Mouse (Mus musculus) embryonic facial prominence, embryonic 11.5 days (tissue): ENCODE results near the gene Gm9376. TPM values are rescaled to one million over a fixed set of nuclear protein-coding genes. Genes with fewer than 3 reads are reported as not detected.

Source experiments
- ATAC-seq: fragments of 200-750 bp; cut with Nextera tagmentation; replicated peaks from 2 replicates; pipeline ENCODE4 v1.8.0; 2017; ENCODE audit warnings: low read depth; ENCODE audit not compliant: insufficient number of reproducible peaks, low FRiP score, low TSS enrichment
- DNase-seq: peaks from one replicate; pipeline ENCODE4 v3.0.0-alpha.2; 2015; ENCODE audit warnings: low spot score
- H3K27ac ChIP-seq: fragments of 300-500 bp; sonication (generic); replicated peaks from 2 replicates; pipeline ENCODE4 v1.5.1; 2014; ENCODE audit warnings: mild to moderate bottlenecking, low read depth, low read length, control low read depth
- H3K27me3 ChIP-seq: fragments of 300-500 bp; sonication (generic); 2 replicates; pipeline ENCODE4 v1.6.1; 2014; ENCODE audit warnings: mild to moderate bottlenecking, low read length, moderate library complexity, mixed read lengths; ENCODE audit not compliant: control insufficient read depth, insufficient read depth
- H3K36me3 ChIP-seq: fragments of 300-500 bp; sonication (generic); replicated peaks from 2 replicates; pipeline ENCODE4 v1.6.1; 2014; ENCODE audit warnings: low read depth, mild to moderate bottlenecking, low read length, moderate library complexity, mixed read lengths; ENCODE audit not compliant: control insufficient read depth, insufficient read depth
- H3K4me1 ChIP-seq: fragments of 300-500 bp; sonication (generic); 2 replicates; pipeline ENCODE4 v1.6.1; 2014; ENCODE audit warnings: low read length, mixed read lengths; ENCODE audit not compliant: control insufficient read depth, insufficient read depth
- H3K4me2 ChIP-seq: fragments of 300-500 bp; sonication (generic); 2 replicates; pipeline ENCODE4 v1.6.1; 2014; ENCODE audit warnings: low read depth, mild to moderate bottlenecking, control low read depth, low read length, moderate library complexity
- H3K4me3 ChIP-seq: fragments of 300-500 bp; sonication (generic); 2 replicates; pipeline ENCODE4 v1.5.1; 2014; ENCODE audit warnings: low read depth, low read length, control low read depth
- H3K9ac ChIP-seq: fragments of 300-500 bp; sonication (generic); replicated peaks from 2 replicates; pipeline ENCODE4 v1.6.1; 2014; ENCODE audit warnings: mild to moderate bottlenecking, control low read depth, low read length
- H3K9me3 ChIP-seq: fragments of 300-500 bp; sonication (generic); replicated peaks from 2 replicates; pipeline ENCODE4 v1.6.1; 2016; ENCODE audit warnings: mild to moderate bottlenecking, low read length, inconsistent platforms, mixed read lengths; ENCODE audit not compliant: control insufficient read depth
- WGBS: fragments of 180-500 bp; shearing (Covaris S2); extraction: QIAGEN DNeasy Blood & Tissue Kit; methylation state at CpG from one replicate; pipeline ENCODE4 v1.1.7; 2014; 5-methylcytosine and 5-hydroxymethylcytosine counted together
- polyA plus RNA-seq: library from polyadenylated mRNA; unstranded; fragments of >200 nt; fragmentation: Nextera tagmentation; extraction: Ambion mirVana; gene quantifications from 2 replicates; pipeline ENCODE4 v1.2.1, GENCODE M21; 2014

The Gm9376 gene
- polyA plus RNA-seq, 1 experiment from 2014 or later, result not detected

DNA sequence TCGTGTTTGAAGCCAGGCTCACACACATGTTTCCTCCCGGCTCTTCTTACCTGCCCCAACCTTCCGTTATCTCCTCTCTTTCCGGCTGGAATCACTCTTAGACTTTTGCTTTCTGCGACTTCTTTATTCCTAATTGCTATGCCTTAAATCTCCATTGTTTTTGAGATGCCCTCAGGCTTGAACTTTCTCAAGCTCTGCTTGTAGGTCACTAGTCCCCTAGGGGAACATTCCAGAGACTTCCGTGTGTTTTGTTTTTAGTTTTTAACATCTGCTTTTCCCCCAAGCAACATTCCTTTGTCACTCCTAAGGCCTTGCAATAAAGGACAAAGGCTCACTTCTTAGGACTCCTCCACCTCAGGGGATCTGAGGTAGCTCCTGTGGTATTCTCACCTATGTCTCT, 13.4 kb upstream of the Gm9376 start:
- Histone ChIP-seq H3K4me2 (no peak overlapping the region), H3K27me3 (no peaks in the 10 kb centered on the region), H3K9me3 (no peaks in the 10 kb centered on the region), H3K27ac (no peak overlapping the region), H3K36me3 (no peaks in the 10 kb centered on the region), H3K9ac (no peak overlapping the region), H3K4me1 (no peaks in the 10 kb centered on the region), H3K4me3 (no peak overlapping the region)
- DNase-seq (no peak), ATAC-seq (no peak)
- WGBS, result 72% methylated on average over 6 of the region's 6 CpGs

GRCm38 (mm10) chr14:118268849-118269248, 2.1 kb downstream of the Gm9376 start:
- Histone ChIP-seq H3K4me1 (no peaks in the 10 kb centered on the region), H3K27me3 (no peaks in the 10 kb centered on the region), H3K9ac (no peak overlapping the region), H3K9me3 (no peaks in the 10 kb centered on the region), H3K4me2 (no peak overlapping the region), H3K36me3 (no peaks in the 10 kb centered on the region), H3K27ac (no peak overlapping the region), H3K4me3 (no peak overlapping the region)
- ATAC-seq (no peak), DNase-seq (no peak)
- WGBS, result 78% methylated on average over 4 of the region's 4 CpGs

DNA sequence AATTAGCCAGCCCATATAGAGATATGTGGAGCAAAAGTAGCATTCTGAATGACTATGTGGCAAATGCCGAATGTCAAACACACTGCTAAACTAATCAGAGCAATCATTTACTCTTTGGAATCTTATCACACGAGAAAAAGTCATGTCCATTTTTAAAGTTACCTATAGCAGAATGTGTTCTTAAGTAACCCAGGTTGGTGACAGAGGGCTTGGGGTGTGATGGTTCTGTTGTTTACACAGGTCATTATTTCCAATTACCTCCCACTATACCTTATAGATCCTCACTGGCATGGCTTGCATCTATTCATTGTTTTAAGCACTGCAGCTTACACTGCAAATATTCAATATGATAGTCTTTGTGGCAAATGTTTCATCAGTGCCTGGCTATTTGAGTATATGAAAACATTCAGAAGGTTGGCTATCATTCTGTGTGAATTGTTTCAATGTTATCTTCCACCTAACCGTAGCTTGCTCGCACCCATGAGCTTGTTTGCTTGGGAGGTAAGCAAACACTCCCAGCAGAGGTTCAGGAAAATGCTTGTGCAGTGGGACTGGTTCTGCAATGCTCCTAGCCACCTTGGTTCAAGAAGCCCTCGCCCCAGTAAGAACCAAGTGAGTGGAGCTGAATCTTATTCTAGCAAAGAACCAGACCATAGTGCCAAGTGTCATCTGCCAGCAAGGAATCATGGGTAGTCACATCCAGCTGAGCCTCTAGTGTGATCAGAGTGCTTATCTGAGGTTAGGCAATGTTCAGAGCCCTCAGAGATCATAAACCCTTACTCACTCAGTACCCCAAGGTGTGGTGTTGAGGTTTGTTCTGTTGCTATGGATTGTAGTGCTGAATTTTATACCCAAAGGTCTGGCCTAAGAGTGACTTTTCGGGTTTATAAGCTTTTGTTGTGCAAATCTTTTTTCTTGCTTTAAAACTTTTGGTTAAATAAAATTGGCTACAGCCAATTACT, 6.1 kb downstream of the Gm9376 start:
- Histone ChIP-seq H3K27ac (no peak overlapping the region), H3K4me3 (no peak overlapping the region), H3K9ac (no peak overlapping the region), H3K36me3 (no peaks in the 10 kb centered on the region), H3K4me1 (no peaks in the 10 kb centered on the region), H3K9me3 (no peaks in the 10 kb centered on the region), H3K4me2 (no peak overlapping the region), H3K27me3 (no peaks in the 10 kb centered on the region)
- DNase-seq (no peak), ATAC-seq (no peak)
- WGBS, result 82% methylated on average over 6 of the region's 6 CpGs

GRCm38 (mm10) chr14:118277704-118278498, 11.1 kb downstream of the Gm9376 start:
- Histone ChIP-seq H3K27me3 (no peaks in the 10 kb centered on the region), H3K4me1 (no peaks in the 10 kb centered on the region), H3K36me3 (no peaks in the 10 kb centered on the region), H3K27ac (no peak overlapping the region), H3K9me3 (no peaks in the 10 kb centered on the region), H3K4me2 (no peak overlapping the region), H3K9ac (no peak overlapping the region), H3K4me3 (no peak overlapping the region)
- no peak for DNase-seq
- ATAC-seq, result no peak
- WGBS, result 79% methylated on average over 7 of the region's 7 CpGs

GRCm38 (mm10) chr14:118282272-118282671, 15.5 kb downstream of the Gm9376 start:
- no peak overlapping the region for H3K27ac ChIP-seq
- no peaks in the 10 kb centered on the region for H3K36me3 ChIP-seq
- DNase-seq (no peak), ATAC-seq (no peak)
- H3K9ac ChIP-seq, result no peak overlapping the region
- 88% methylated on average over 3 of the region's 3 CpGs for WGBS
- no peak overlapping the region for H3K4me2 ChIP-seq
- H3K4me1 ChIP-seq, result no peaks in the 10 kb centered on the region
- no peaks in the 10 kb centered on the region for H3K27me3 ChIP-seq
- H3K4me3 ChIP-seq, result no peak overlapping the region
- H3K9me3 ChIP-seq, result no peaks in the 10 kb centered on the region

- 79% methylated on average over 14 of the region's 14 CpGs for WGBS
- H3K27me3 ChIP-seq, result no peaks in the 10 kb centered on the region
- H3K9me3 ChIP-seq, result no peaks in the 10 kb centered on the region
- no peak overlapping the region for H3K4me2 ChIP-seq
- ATAC-seq, result no peak
- H3K36me3 ChIP-seq, result no peaks in the 10 kb centered on the region
- no peak overlapping the region for H3K9ac ChIP-seq
- no peak for DNase-seq
- H3K4me1 ChIP-seq, result no peaks in the 10 kb centered on the region
- no peak overlapping the region for H3K27ac ChIP-seq
- no peak overlapping the region for H3K4me3 ChIP-seq
These were observed 16.2 kb downstream of the Gm9376 start for GRCm38 (mm10) chr14:118282917-118283316.

DNA sequence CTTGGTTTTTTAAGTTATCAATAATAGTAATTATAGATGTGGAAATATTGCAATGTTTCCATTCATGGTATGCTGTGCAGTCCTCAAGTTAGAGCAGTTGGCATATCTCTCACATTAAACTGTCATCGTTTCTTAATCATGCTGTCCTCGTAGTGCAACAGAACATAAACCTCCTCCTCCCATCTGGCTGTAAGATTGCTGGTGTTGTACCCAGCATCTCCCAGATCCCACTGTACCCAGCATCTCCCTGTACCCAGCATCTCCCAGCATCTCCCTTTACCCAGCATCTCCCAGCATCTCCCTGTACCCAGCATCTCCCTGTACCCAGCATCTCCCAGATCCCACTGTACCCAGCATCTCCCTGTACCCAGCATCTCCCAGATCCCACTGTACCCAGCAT, 19.3 kb downstream of the Gm9376 start:
- no peak for ATAC-seq
- H3K27me3 ChIP-seq, result no peaks in the 10 kb centered on the region
- no peak for DNase-seq
- no peak overlapping the region for H3K4me3 ChIP-seq
- H3K4me1 ChIP-seq, result no peaks in the 10 kb centered on the region
- H3K27ac ChIP-seq, result no peak overlapping the region
- no peak overlapping the region for H3K4me2 ChIP-seq
- 81% methylated on average over 2 of the region's 2 CpGs for WGBS
- no peak overlapping the region for H3K9ac ChIP-seq
- no peaks in the 10 kb centered on the region for H3K9me3 ChIP-seq
- no peaks in the 10 kb centered on the region for H3K36me3 ChIP-seq

- no peaks in the 10 kb centered on the region for H3K27me3 ChIP-seq
- H3K9ac ChIP-seq, result no peak overlapping the region
- no peak overlapping the region for H3K4me2 ChIP-seq
- no peaks in the 10 kb centered on the region for H3K9me3 ChIP-seq
- no peak overlapping the region for H3K27ac ChIP-seq
- no peaks in the 10 kb centered on the region for H3K36me3 ChIP-seq
- ATAC-seq, result no peak
- H3K4me3 ChIP-seq, result no peak overlapping the region
- H3K4me1 ChIP-seq, result no peaks in the 10 kb centered on the region
- WGBS, result 90% methylated on average over 8 of the region's 8 CpGs
- DNase-seq, result no peak
These were observed 22.4 kb downstream of the Gm9376 start for GRCm38 (mm10) chr14:118289133-118289532.
